In genomic region chr13:42579471-42579870, GRCm38 (mm10) we compare ENCODE assay signal across 11 mouse cellular contexts.
"Had no signal": no experiment of that assay in that cellular context is flagged by ENCODE, and none has a peak within 500 bp of the region (broad histone marks: within the 10 kb centered on the region; RNA-seq: fewer than 3 reads in every experiment).

No protein-coding gene starts in this region.

- H3K27me3 ChIP-seq: midbrain, embryonic 13.5 days had no signal

- H3K4me1 ChIP-seq: midbrain, embryonic 13.5 days had no signal

- H3K36me3 ChIP-seq: midbrain, embryonic 13.5 days had no signal

- H3K27ac ChIP-seq: liver, embryonic 14.5 days; macrophage; midbrain, embryonic 13.5 days had no signal

- H3K9me3 ChIP-seq: midbrain, embryonic 13.5 days had no signal

- DNase-seq: kidney, adult 11 months; kidney, adult 8-10 months; kidney, postnatal 14 days; kidney, postnatal 4 days; liver, postnatal 0 days; lung, embryonic 14.5 days; thymus, adult 18-20 months; thymus, postnatal 36 days had no signal

- H3K4me3 ChIP-seq: midbrain, embryonic 13.5 days had no signal
